Mouse (Mus musculus) lung, adult 18-20 months (tissue): ENCODE results near the gene Akap8.

ENCODE experiments used
- DNase-seq, 2 experiments: peaks; one replicate each; pipeline ENCODE4 v3.0.0; 2022; ENCODE audit warnings: mixed read lengths in 2 of 2

Gene Akap8

DNA sequence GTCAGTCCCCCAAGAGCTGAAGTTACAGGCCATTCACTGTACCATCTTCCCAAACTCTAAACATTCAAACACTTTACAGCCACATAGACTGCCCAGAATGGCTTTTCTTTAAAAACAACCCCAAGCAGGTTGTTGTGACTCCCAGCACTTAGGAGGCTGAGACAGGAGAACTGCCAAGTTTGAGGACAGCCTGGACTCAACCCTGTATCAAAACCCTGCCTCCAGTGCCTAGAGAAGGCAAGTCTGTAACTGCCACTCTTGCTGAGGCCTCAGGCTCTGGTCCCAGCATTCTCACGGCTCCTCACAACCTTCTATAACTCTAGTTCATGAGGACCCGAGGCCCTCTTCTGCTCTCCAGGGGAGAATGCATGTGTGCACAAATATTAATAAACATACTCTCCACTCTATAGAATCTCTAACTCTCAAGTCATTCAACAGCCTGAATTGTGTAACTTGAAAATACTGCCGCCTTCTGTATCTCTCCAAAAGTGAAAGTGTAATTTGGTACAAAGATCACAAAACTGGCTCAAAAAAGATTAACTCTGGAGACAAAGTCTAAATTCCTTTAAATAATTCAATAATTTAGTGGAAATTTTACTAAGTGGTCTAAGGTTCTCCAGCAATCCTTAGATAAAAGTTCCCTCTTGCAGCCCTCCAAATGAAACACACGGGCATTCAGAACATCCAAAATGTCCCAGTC, 39.3 kb downstream of the Akap8 start:
- no peak for DNase-seq

- no peak for DNase-seq
These were observed 39.9 kb downstream of the Akap8 start for GRCm38 (mm10) chr17:32281126-32281525.

DNA sequence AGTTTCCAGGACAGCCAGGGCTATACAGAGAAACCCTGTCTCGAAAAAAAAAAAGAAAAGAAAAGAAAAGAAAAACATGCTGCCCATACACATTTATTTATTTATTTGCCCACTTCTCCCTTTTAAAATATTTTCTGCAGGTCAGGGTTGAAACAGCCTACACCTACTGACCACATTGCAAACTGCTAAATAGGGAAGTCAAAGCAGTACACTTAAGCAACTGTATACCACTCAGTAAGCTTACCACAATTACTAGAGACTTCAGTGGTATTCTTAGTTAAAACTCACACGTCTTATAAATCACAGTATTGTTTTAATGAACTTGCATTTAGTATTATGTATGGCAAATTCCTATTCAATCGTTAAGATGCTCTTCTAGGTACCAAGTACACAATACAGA, 40.5 kb downstream of the Akap8 start:
- no peak for DNase-seq

GRCm38 (mm10) chr17:32277201-32277600, 43.8 kb downstream of the Akap8 start:
- DNase-seq, result no peak

DNA sequence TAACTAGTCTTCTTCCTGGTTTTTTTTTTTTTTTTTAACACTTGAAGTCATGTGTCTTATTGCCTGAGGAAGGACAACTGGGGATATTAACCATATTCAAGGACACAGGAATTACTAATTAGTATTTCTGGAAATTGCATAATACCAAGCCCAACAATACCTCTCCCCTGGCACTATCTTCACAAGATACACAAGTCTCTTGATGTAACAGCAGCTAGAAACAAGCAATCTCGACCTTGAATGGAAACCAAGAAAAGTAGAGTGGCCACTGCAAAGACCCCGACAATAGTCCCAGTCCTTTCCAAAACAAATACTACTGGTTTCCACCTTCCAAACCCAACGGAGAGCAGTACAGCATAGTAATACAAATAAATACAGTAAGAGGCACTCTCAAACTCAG, 45.5 kb downstream of the Akap8 start:
- no peak for DNase-seq

DNA sequence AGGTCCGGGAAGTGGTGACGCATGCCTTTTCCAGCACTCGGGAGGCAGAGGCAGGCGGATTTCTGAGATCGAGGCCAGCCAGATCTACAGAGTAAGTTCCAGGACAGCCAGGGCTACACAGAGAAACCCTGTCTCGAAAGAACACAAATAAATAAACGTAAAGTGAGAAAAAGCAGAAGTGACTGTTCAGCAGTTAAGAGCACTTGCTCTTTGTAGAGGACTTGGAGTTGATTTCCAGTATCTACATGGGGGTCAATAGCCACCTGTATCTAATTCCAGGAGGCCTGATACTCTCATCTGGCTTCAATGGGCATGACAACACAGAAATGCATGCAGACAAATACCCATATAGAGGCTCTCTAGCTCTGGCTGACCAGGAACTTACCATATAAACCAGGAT, 51.9 kb downstream of the Akap8 start:
- DNase-seq, result no peak

DNA sequence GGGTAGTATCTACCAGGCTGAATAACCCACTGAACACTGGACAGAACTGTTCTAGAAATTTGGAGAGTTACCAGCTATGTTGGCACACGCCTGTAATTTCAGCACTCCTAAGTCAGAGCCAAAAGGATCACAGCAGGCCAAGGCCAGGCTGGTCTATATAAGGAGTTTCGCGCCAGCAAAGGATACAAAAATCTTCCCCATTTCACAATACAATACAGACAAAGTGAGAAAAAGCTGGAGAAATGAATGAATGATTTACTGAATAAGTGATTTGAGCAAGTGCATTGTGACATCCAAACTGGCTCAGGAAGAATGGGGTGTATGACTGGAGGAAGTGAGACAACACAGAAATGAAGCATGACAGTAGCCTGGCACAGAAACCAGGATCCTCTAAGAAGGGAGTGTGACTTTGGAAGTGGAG, 52.5 kb downstream of the Akap8 start:
- DNase-seq, result no peak

DNA sequence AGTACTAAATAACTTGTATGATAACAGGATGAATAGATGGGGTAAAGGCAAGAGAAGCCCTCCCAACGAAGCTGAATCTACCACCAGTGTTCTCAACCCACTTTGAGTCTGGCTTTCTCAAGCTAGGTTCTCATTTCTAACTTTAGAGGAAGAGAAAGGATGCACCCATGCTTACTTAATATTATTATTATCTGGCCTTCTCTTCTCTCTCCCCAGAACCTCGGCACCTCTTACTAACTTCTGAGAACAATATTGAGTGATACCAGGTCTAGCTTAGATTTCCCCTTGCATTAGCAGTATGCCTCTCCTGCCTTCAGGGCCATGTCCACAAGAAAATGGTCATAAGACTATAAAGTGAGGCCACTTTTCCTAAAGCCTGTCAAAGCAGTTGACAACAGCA, 52.9 kb downstream of the Akap8 start:
- DNase-seq, result no peak

DNA sequence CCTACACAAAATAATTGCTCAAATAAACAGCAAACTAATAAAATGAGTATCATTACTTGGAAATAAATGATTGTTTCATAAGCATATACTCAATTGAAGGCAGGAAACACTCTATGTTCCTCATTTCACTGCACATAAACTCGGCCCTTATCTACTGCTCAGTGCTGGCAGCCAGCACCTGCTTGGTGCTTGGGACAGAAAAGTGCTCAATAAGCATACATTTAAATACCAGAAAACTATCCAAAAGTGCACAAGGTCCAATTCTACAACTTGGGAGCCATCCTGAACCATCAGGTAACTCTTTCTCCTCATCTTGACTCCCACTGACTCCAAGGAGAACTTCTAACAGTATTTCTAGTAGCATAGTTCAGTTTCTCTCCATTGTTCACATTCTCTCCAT, 53.4 kb downstream of the Akap8 start:
- no peak for DNase-seq

- no peak for DNase-seq
These were observed 57.4 kb downstream of the Akap8 start for GRCm38 (mm10) chr17:32263672-32264071.

GRCm38 (mm10) chr17:32262831-32263559, 58.0 kb downstream of the Akap8 start:
- no peak for DNase-seq

DNA sequence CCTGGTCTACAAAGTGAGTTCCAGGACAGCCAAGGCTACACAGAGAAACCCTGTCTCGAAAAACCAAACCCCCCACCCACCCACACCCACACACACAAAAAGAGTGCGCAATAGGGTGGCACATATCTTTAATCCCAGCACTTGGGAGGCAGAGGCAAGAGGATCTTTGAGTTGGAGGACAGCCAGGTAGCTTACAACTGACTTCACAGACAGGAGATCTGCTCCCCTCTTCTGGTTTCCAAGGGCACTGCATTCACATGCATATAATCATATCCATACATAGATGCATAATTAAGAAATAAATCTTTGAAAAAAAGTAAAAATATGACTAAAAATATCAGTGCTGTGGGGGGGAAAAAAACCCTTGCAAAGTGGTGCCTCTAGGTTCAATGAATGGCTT, 62.2 kb downstream of the Akap8 start:
- DNase-seq, result no peak

DNA sequence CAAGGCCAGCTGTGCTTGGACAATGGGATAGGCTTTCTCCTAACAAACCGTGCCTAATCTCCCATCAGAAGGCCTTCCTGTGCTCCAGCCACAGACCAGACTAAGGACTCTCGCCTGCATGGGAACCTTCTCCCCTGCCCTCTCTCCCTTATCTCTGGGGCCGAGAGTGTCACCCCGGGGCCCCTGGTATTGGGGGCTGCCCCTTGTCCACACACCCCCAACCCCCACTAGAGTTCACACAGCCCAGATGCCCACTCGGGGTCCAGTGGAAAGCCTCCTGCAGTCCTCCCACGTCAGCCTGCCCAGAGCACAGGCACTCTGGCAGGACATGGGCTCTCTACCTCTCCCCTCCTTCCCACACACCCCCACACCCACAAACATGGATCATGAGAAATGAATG, 63.1 kb downstream of the Akap8 start:
- DNase-seq, result no peak

DNA sequence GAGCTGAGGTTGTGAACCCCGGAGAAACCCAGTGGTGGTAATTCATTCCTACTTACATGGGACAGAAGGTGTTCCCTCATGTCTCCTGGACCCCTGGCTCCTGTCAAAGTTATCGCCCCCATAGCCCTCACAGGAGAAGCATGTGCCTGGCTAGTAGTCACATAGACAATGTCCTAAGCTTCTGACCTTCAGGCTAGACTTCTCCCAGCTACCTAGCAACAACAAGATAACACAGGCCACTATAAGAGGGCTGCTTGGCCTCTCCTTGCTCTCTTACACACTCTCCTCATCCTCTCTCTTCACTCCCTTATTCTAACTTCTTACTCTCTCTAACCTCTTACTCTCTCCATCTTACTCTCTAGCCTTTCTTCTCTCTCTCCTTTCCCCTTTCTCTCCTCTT, 63.6 kb downstream of the Akap8 start:
- no peak for DNase-seq

DNA sequence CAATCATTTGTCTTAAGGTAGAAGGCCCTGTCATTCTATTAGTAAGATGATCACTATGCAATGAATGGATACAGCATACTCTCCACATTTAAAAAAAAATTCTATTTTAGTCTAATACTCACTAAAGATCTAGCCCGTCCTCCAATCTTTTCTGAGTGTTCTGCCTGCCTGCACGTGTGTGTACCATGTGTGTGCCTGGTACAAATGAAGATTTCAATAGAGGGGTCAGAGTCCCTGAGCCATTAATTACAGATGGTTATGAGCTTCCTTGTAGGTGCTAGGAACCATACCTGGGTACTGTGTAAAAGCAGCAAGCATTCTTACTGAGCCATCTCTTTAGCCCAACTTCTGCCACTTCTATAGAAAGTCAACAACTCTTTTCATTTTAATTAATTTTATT, 64.1 kb downstream of the Akap8 start:
- DNase-seq, result no peak
